Mouse (Mus musculus) CH12.LX (cell line): ENCODE measurements around the gene Rrp7a. TPM values are rescaled to one million over a fixed set of nuclear protein-coding genes. Genes with fewer than 3 reads are reported as not detected.

Source experiments
- DNase-seq: peaks from one replicate; pipeline ENCODE4 v3.0.0-alpha.2; 2013; ENCODE audit errors: extremely low read depth
- H3K27ac ChIP-seq: 2 replicates; pipeline ENCODE4 v1.5.1; 2012; ENCODE audit warnings: low read depth, mild to moderate bottlenecking, control low read depth, moderate library complexity; ENCODE audit not compliant: insufficient read depth
- H3K27me3 ChIP-seq: replicated peaks from 2 replicates; pipeline ENCODE3; 2012; ENCODE audit warnings: inconsistent platforms
- H3K36me3 ChIP-seq, 2 experiments: replicated peaks in 1 of 2; 2 replicates each; pipeline versions ENCODE3 to v1.6.1; 2012; ENCODE audit warnings: inconsistent platforms in 1 of 2, low read length in 1 of 2, mild to moderate bottlenecking in 1 of 2, mixed read lengths in 1 of 2, moderate library complexity in 1 of 2; ENCODE audit not compliant: control insufficient read depth in 1 of 2, insufficient read depth in 1 of 2
- H3K4me1 ChIP-seq, 2 experiments: 2 replicates each; pipeline ENCODE4 v1.6.1; 2012; ENCODE audit warnings: inconsistent platforms in 1 of 2, moderate library complexity in 1 of 2; ENCODE audit not compliant: insufficient read depth in 2 of 2, control insufficient read depth in 1 of 2
- H3K4me2 ChIP-seq: 2 replicates; pipeline ENCODE4 v1.6.1; 2012; ENCODE audit warnings: low read depth, mild to moderate bottlenecking, control low read depth; ENCODE audit not compliant: poor library complexity, insufficient read depth, severe bottlenecking
- H3K4me3 ChIP-seq, 3 experiments: fragments of 150-350 bp in 1 of 3; sonication (generic) in 1 of 3; replicated peaks in 1 of 3; 2 replicates each; pipeline versions ENCODE3 to v1.5.1; 2011 to 2012; ENCODE audit warnings: low read depth in 2 of 3, low read length in 2 of 3, mild to moderate bottlenecking in 2 of 3, moderate library complexity in 2 of 3, control low read depth in 1 of 3, improper control_type of control experiment in 1 of 3, inconsistent platforms in 1 of 3, mixed read lengths in 1 of 3; ENCODE audit not compliant: poor library complexity in 1 of 3
- H3K79me2 ChIP-seq: replicated peaks from 2 replicates; pipeline ENCODE4 v1.6.1; 2012; ENCODE audit warnings: mild to moderate bottlenecking, moderate library complexity; ENCODE audit not compliant: control insufficient read depth, poor library complexity, insufficient read depth, severe bottlenecking; ENCODE audit errors: extremely low read depth
- H3K9ac ChIP-seq: 2 replicates; pipeline ENCODE4 v1.6.1; 2012; ENCODE audit warnings: low read depth, mild to moderate bottlenecking, control low read depth, moderate library complexity; ENCODE audit not compliant: insufficient read depth
- H3K9me3 ChIP-seq: replicated peaks from 2 replicates; pipeline ENCODE3; 2012; ENCODE audit warnings: low read length, inconsistent platforms, mixed read lengths
- CHD1 ChIP-seq: IDR thresholded peaks from 2 replicates; pipeline ENCODE4 v1.6.1; 2012; ENCODE audit warnings: low read depth, low read length, improper control_type of control experiment, inconsistent platforms
- CTCF ChIP-seq, 2 experiments: IDR thresholded peaks in 1 of 2; conservative IDR thresholded peaks in 1 of 2; 2 replicates each; pipeline ENCODE4 v1.5.1; 2011 to 2012; ENCODE audit warnings: low read depth in 2 of 2, low read length in 2 of 2, improper control_type of control experiment in 1 of 2, inconsistent platforms in 1 of 2, mild to moderate bottlenecking in 1 of 2, moderate library complexity in 1 of 2
- ELF1 ChIP-seq: IDR thresholded peaks from 2 replicates; pipeline ENCODE4 v1.6.1; 2014; ENCODE audit warnings: low read depth, mild to moderate bottlenecking, inconsistent platforms, low read length, improper control_type of control experiment
- IRF4 ChIP-seq: IDR thresholded peaks from 2 replicates; pipeline ENCODE4 v1.6.1; 2014; ENCODE audit warnings: low read depth, mild to moderate bottlenecking, inconsistent platforms, low read length, improper control_type of control experiment
- JUN ChIP-seq: IDR thresholded peaks from 2 replicates; pipeline ENCODE4 v1.6.1; 2011; ENCODE audit warnings: low read depth, mild to moderate bottlenecking, low read length, improper control_type of control experiment, moderate library complexity; ENCODE audit not compliant: insufficient read depth
- MAX ChIP-seq: IDR thresholded peaks from 2 replicates; pipeline ENCODE4 v1.6.1; 2011; ENCODE audit warnings: low read length, improper control_type of control experiment
- MAZ ChIP-seq: IDR thresholded peaks from 2 replicates; pipeline ENCODE4 v1.6.1; 2012; ENCODE audit warnings: low read depth, mild to moderate bottlenecking, inconsistent platforms, low read length, improper control_type of control experiment, moderate library complexity
- POLR2AphosphoS2 ChIP-seq: IDR thresholded peaks from 2 replicates; pipeline ENCODE4 v1.6.1; 2011; ENCODE audit warnings: low read depth, low read length, improper control_type of control experiment
- TBP ChIP-seq: conservative IDR thresholded peaks from 2 replicates; pipeline ENCODE4 v1.6.1; 2011; ENCODE audit warnings: low read depth, low read length, improper control_type of control experiment
- USF2 ChIP-seq: conservative IDR thresholded peaks from 2 replicates; pipeline ENCODE4 v1.6.1; 2011; ENCODE audit warnings: low read depth, low read length, improper control_type of control experiment
- ZC3H11A ChIP-seq: IDR thresholded peaks from 2 replicates; pipeline ENCODE4 v1.6.1; 2012; ENCODE audit warnings: low read depth, mild to moderate bottlenecking, inconsistent platforms, low read length, improper control_type of control experiment
- ZMIZ1 ChIP-seq: IDR thresholded peaks from 2 replicates; pipeline ENCODE4 v1.6.1; 2012; ENCODE audit warnings: low read depth, mild to moderate bottlenecking, inconsistent platforms, low read length, improper control_type of control experiment
- dilution Hi-C: fragments of 300-500 bp; cut with MboI; formaldehyde crosslinking; loops from 2 replicates; pipeline ENCODE4 v1.14.3; 2020; ENCODE audit warnings: low sequenced_read_pairs; ENCODE audit not compliant: extremely low pct_unique_long_range_greater_than_20kb, extremely low pct_ligation_motif_present
- in situ Hi-C: fragments of 300-500 bp; cut with MboI; formaldehyde crosslinking; loops from 3 replicates; pipeline ENCODE4 v1.14.3; 2019; ENCODE audit warnings: low sequenced_read_pairs, low pct_ligation_motif_present, low pct_unique_long_range_greater_than_20kb, mixed read lengths
- polyA plus RNA-seq: library from polyadenylated mRNA; unstranded; fragments of >175 nt; gene quantifications from 2 replicates; pipeline ENCODE4 v1.2.1, GENCODE M21; 2012; ENCODE audit warnings: low read depth; ENCODE audit not compliant: insufficient read length
- total RNA-seq, 2 experiments: library from RNA; depleted of rRNA; stranded (reverse); fragments of 300-350 nt in 1 of 2; fragments of >200 nt in 1 of 2; gene quantifications; 2 replicates each; pipeline ENCODE4 v1.2.3; 2012 to 2014

Rrp7a gene
- total and polyA plus RNA-seq, 3 experiments, result 126 to 262 (median 156) TPM

GRCm38 (mm10) chr15:83154309-83154708 is 31.7 kb upstream of the Rrp7a start:
- H3K27me3 ChIP-seq, result no peaks in the 10 kb centered on the region
- H3K79me2 ChIP-seq, result no peaks in the 10 kb centered on the region
- no peak for DNase-seq
- H3K4me3 ChIP-seq, result no peak overlapping the region
- H3K9ac ChIP-seq, result no peak overlapping the region
- in situ Hi-C loops, result loop anchor here (5.0 kb wide), 1 partner anchor 53 kb away; no protein-coding TSS in a partner anchor
- no peak overlapping the region for H3K27ac ChIP-seq
- TF ChIP-seq IRF4 (no peak), POLR2AphosphoS2 (no peak), MAX (no peak)
- TF ChIP-seq, all 38 proteins: peak for 0
- no peak overlapping the region for H3K4me2 ChIP-seq
- H3K4me1 ChIP-seq, result peaks cover 23 to 81% of the 10 kb centered on the region in 2 experiments
- H3K36me3 ChIP-seq, result peaks cover 24 to 57% of the 10 kb centered on the region in 2 experiments
- dilution Hi-C loops, result no loop called here
- peaks cover 13% of the 10 kb centered on the region for H3K9me3 ChIP-seq

GRCm38 (mm10) chr15:83150694-83151093 is 28.1 kb upstream of the Rrp7a start:
- no peaks in the 10 kb centered on the region for H3K27me3 ChIP-seq
- no peak overlapping the region for H3K27ac ChIP-seq
- dilution Hi-C loops (no loop called here), in situ Hi-C loops (loop anchor here (5.0 kb wide), 1 partner anchor 57 kb away; no protein-coding TSS in a partner anchor)
- peaks cover 30% of the 10 kb centered on the region for H3K79me2 ChIP-seq
- no peak for DNase-seq
- H3K36me3 ChIP-seq, result peaks cover 23 to 43% of the 10 kb centered on the region in 2 experiments
- TF ChIP-seq MAX, result no peak
- no peak for TF ChIP-seq ELF1
- no peak for TF ChIP-seq POLR2AphosphoS2
- no peak for TF ChIP-seq ZC3H11A
- TF ChIP-seq CHD1, result no peak
- TF ChIP-seq USF2, result no peak
- no peak for TF ChIP-seq JUN
- no peak for TF ChIP-seq MAZ
- TF ChIP-seq ZMIZ1, result no peak
- no peak overlapping the region for H3K4me3 ChIP-seq
- no peak overlapping the region for H3K9ac ChIP-seq
- no peak overlapping the region for H3K4me2 ChIP-seq
- peaks cover 13% of the 10 kb centered on the region for H3K9me3 ChIP-seq
- H3K4me1 ChIP-seq, result peaks cover 15 to 68% of the 10 kb centered on the region in 2 experiments

GRCm38 (mm10) chr15:83150073-83150442 is 27.5 kb upstream of the Rrp7a start:
- in situ Hi-C loops (loop anchor here (5.0 kb wide), 1 partner anchor 57 kb away; no protein-coding TSS in a partner anchor), dilution Hi-C loops (no loop called here)
- Histone ChIP-seq H3K9me3 (peaks cover 13% of the 10 kb centered on the region), H3K4me2 (peak overlapping the region; percentile 47), H3K27me3 (no peaks in the 10 kb centered on the region), H3K4me1 (peaks cover 14 to 65% of the 10 kb centered on the region in 2 experiments), H3K79me2 (peaks cover 36% of the 10 kb centered on the region), H3K9ac (no peak overlapping the region; the same call in 1 of the 2 replicates), H3K36me3 (peaks cover 27 to 44% of the 10 kb centered on the region in 2 experiments), H3K4me3 (peak overlapping the region in 1 of 3 experiments; percentile 19), H3K27ac (peak overlapping the region; percentile 71)
- DNase-seq, result no peak
- TF ChIP-seq CHD1 (no peak), TBP (no peak), CTCF (conservative IDR thresholded peaks at IDR 0.05 in 1 of 2, IDR thresholded peaks at IDR 0.05 in 1 of 2; ENCODE audit: low read depth in 2 of 2, low read length in 2 of 2) (peak in 1 of 2 experiments; percentile 0; a peak in 1 of 4 replicates)
